Mouse (Mus musculus) activated CD4-positive, CD25-positive, alpha-beta regulatory T cell, adult 9 weeks (primary cell): Measurements from ENCODE around the gene Ccdc116. TPM values are rescaled to one million over a fixed set of nuclear protein-coding genes. Genes with fewer than 3 reads are reported as not detected.

Source experiments
- polyA plus RNA-seq: library from polyadenylated mRNA; unstranded; fragments of 100-300 nt; shearing (Covaris generic); gene quantifications from one replicate; pipeline ENCODE4 v1.2.1, GENCODE M21; 2017

Ccdc116 gene
- polyA plus RNA-seq: 2.7 TPM

GRCm38 (mm10) chr16:17146772-17147235 lies at the start of gene Ccdc116:
Gene Ccdc116, minus strand, starts transcription at chr16:17147229.

GRCm38 (mm10) chr16:17144339-17144738 lies 2.7 kb downstream of the Ccdc116 start, which contains the start of gene Ydjc:
Gene Ydjc, plus strand, starts transcription at chr16:17144621.

GRCm38 (mm10) chr16:17132089-17132905 lies 14.7 kb downstream of the Ccdc116 start, which contains the start of gene Sdf2l1:
Gene Sdf2l1, minus strand, starts transcription at chr16:17132383.

GRCm38 (mm10) chr16:17124871-17125520 lies 22.0 kb downstream of the Ccdc116 start, which contains the start of gene 2610318N02Rik:
Gene 2610318N02Rik, minus strand, starts transcription at chr16:17125167.

GRCm38 (mm10) chr16:17110771-17111743 lies 36.0 kb downstream of the Ccdc116 start, which contains the start of gene Ppil2:
Gene Ppil2, minus strand, starts transcription at chr16:17111257.

Other genes starting within 250 kb of the Ccdc116 start
- gene Mapk1, start 163.8 kb downstream of the Ccdc116 start, polyA plus RNA-seq: 32.1 TPM
- 2.8 TPM for gene Ypel1, start 77.5 kb downstream of the Ccdc116 start, polyA plus RNA-seq
- 256 TPM for gene Ppil2, start 36.0 kb downstream of the Ccdc116 start, polyA plus RNA-seq
- gene 2610318N02Rik, start 22.1 kb downstream of the Ccdc116 start, polyA plus RNA-seq: 4.4 TPM
- 46.3 TPM for gene Sdf2l1, start 14.8 kb downstream of the Ccdc116 start, polyA plus RNA-seq
- 5.8 TPM for gene Ydjc, start 2.6 kb downstream of the Ccdc116 start, polyA plus RNA-seq
- 361 TPM for gene Ube2l3, start 55.4 kb upstream of the Ccdc116 start, polyA plus RNA-seq
- not detected for gene Rimbp3, start 61.4 kb upstream of the Ccdc116 start, polyA plus RNA-seq
- gene Hic2, start 86.3 kb upstream of the Ccdc116 start, polyA plus RNA-seq: 1.4 TPM
- gene Tmem191c, start 128.8 kb upstream of the Ccdc116 start, polyA plus RNA-seq: 106 TPM
- 0.31 TPM for gene Serpind1, start 184.1 kb upstream of the Ccdc116 start, polyA plus RNA-seq